Mouse (Mus musculus): ENCODE results near the gene Dab1.

Dab1 gene

DNA sequence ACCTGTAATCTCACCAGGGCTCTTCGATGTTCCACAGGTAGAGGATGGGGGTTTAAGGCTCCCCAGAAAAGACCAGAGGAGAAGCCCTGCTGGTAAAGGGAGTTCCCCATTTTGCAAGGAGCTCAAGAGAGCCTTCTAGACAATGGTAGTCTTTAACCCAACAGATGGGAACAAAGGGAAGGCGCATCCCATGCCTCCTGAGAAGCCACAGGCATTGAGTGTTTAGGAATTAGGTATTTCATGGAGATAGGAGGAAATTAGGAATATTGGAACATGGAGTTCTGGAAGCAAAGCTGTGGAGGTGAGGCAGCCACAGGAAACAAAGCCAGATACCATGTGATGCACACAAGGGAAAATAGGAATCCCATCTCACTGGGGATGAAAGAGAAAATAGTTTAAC is 881.0 kb downstream of the Dab1 start:
- no peak for DNase-seq (ENCODE audit: extremely low spot score, low spot score)

GRCm38 (mm10) chr4:104500646-104501045 is 881.5 kb downstream of the Dab1 start:
- DNase-seq (ENCODE audit: extremely low spot score, low spot score): no peak

- no peak for DNase-seq (ENCODE audit: extremely low spot score, low spot score)
Observed at GRCm38 (mm10) chr4:104501245-104501644, 882.1 kb downstream of the Dab1 start.

DNA sequence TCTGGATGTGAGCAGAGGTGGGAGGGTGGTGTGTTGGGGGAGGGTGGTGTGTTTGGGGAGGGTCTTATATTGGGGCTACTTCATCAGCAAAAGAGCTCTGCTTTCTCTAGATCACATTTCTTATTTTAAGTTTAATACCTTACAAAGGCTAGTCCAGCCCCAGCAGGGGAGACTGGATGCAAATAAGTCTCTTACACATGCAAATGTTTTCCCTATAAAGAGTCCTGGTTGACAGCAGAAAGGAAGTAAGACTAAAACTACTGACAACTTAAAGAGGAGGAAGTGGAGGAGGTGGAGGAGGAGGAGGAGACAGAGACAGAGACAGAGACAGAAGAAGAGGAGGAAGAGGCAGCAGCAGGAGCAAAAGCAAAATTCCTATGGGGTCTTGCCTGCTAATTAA is 885.8 kb downstream of the Dab1 start:
- no peak for DNase-seq (ENCODE audit: extremely low spot score, low spot score)

GRCm38 (mm10) chr4:104509230-104509985 is 890.2 kb downstream of the Dab1 start:
- DNase-seq (ENCODE audit: extremely low spot score, low spot score): no peak

- DNase-seq (ENCODE audit: extremely low spot score, low spot score): no peak
Observed at GRCm38 (mm10) chr4:104511855-104512254, 892.7 kb downstream of the Dab1 start.

DNA sequence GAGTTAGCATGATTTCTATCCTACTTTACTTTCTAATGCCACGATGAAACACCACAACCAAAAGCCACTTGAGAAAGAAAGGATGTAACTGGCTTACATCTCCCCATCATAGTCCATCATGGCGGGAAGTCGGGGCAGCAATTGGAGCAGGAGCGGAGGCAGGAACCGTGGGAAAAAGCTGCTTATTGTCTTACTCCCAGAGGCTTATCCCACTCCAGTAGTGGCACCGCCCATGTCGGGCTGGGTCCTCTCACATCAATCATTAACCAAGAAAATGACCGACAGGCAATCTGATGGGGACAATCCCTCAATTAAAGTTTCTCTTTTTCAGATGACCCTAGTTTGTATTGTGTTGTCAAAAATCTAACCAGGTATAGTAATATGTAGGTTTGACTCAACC is 893.4 kb downstream of the Dab1 start:
- DNase-seq (ENCODE audit: extremely low spot score, low spot score): no peak

DNA sequence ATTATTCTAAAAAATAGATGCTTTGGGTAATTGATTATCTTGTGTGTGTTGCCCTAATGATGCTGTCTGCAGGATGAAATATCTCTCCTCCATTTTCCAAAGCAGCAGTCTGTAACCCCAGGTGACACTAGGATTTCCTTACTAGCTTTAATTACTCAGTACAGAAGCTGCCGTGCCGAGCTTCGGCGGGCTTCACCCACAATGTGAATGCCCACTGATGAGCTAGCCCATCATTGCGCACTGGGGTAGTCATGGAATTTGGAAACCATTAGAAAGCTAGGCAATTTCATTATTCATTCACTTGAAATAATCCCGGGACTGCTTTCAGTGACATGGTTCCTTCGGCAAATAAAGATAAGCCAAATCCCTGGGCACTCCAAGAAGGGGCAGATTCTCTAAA is 894.5 kb downstream of the Dab1 start:
- DNase-seq (ENCODE audit: extremely low spot score, low spot score): no peak

- DNase-seq (ENCODE audit: extremely low spot score, low spot score): peak; percentile 60
Observed at GRCm38 (mm10) chr4:104514568-104515000, 895.4 kb downstream of the Dab1 start.

- no peak for DNase-seq (ENCODE audit: extremely low spot score, low spot score)
Observed at GRCm38 (mm10) chr4:104515681-104516080, 896.5 kb downstream of the Dab1 start.

- no peak for DNase-seq (ENCODE audit: extremely low spot score, low spot score)
Observed at GRCm38 (mm10) chr4:104522324-104522723, 903.2 kb downstream of the Dab1 start.

DNA sequence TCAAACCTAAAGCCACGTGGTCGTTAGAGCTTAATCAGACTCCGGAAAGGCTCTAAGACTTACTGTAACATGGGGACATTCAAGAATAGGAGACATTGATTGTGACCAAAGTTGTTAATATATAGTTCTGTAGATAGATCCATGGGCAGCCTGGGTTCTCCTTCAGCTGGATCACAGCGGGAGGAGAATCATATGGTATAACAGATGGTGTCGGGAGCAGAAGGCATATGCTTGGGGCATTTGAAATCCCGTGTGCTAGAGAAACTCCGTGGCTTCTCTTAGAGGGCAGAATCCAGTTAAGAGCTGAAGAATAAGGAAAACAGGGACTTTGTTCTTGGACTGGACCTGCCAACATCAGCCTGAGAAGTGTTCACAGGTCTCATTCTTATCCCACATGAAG is 904.6 kb downstream of the Dab1 start:
- no peak for DNase-seq (ENCODE audit: extremely low spot score, low spot score)

DNA sequence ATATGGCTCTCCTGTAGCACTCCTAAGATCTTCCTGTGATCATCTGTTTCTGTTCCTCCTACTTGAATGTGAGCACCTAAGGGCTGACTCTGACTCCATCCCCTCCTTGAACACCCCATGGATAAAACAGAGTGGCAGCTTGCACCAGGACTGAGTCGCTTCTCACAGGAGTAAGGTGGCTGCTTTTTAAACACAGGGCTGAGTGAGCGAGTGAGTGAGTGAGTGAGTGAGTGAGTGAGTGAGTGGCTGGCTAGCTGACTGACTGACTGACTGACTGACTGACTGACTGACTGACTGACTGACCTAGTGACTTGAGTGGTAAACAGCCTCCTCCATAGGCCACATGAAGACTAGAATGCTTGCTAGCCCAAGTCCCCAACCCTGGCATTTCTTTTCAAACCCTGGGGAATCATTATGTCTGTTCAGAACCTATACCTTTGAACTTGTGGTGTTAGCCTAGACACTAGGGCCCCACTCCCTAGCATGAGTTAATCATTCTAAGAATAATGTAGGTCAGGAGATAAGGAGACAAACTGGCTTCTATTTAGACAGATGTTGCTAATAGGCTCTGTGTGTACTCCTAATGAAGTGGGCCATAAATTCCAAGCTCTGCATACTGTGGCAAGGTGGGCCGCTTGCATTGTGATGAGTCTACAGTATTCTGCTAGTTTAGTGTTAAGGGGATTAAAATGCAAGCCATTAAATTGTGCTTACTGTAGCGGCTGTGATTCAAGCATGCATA is 910.9 kb downstream of the Dab1 start:
- DNase-seq (ENCODE audit: extremely low spot score, low spot score): no peak

DNA sequence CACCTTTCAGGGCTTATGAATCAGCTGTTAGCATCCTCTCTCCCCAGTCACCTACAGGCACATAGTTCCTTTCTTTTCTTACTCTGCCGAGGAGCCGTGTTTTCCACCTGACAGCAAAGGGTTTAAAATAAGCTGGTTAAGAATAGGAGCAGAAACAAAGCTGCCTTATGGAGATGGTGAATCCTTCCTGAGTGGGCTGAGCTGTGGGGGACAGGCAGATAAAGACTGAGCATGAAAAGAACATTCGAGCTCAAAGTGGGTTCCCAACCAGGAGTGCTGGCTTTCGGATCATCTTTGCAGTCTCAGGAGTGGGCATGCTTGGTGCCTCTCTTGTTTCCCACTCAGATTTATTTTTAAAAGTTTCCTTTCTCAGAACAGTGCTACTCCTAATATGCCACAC is 913.7 kb downstream of the Dab1 start:
- no peak for DNase-seq (ENCODE audit: extremely low spot score, low spot score)

DNA sequence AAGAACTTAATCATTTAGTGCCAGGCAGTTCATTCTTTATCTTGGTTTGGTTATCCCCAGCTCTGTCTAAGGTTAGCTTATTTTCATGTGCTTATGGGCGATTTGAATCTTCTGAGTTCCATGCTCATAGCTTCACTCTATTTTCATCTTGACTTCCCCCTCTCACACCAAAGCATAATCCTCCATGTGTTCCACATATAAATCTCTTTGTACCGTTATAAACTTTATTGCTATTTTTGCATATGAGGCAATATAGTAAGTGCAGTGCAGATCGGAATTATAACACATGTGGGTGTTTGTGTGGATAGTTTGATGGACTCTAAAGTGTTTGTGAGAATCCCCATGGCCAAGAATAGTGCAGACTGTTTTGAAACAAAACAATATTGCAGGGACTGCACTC is 919.3 kb downstream of the Dab1 start:
- no peak for DNase-seq (ENCODE audit: extremely low spot score, low spot score)

GRCm38 (mm10) chr4:104539047-104539446 is 919.9 kb downstream of the Dab1 start:
- no peak for DNase-seq (ENCODE audit: extremely low spot score, low spot score)

DNA sequence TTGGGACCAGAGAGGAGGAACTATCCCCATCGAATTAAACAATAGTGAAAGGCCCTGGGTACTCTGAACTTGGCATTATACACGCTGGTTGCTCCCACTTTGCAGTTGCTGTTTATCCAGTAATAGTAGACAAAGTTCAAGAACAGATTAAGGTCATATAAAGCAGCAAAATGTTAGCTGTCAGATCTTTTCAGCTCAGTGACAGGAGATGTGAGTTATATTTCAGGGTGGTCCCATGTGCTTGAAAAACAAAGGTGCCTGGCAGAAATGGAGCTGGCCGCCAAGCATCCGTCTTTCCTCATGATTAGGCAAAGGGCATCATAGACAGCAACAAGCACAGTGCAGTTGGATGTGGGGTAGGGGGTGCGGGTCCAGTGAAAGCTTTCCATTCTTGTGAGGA is 927.9 kb downstream of the Dab1 start:
- no peak for DNase-seq (ENCODE audit: extremely low spot score, low spot score)

GRCm38 (mm10) chr4:104548287-104548686 is 929.1 kb downstream of the Dab1 start:
- DNase-seq (ENCODE audit: extremely low spot score, low spot score): no peak

DNA sequence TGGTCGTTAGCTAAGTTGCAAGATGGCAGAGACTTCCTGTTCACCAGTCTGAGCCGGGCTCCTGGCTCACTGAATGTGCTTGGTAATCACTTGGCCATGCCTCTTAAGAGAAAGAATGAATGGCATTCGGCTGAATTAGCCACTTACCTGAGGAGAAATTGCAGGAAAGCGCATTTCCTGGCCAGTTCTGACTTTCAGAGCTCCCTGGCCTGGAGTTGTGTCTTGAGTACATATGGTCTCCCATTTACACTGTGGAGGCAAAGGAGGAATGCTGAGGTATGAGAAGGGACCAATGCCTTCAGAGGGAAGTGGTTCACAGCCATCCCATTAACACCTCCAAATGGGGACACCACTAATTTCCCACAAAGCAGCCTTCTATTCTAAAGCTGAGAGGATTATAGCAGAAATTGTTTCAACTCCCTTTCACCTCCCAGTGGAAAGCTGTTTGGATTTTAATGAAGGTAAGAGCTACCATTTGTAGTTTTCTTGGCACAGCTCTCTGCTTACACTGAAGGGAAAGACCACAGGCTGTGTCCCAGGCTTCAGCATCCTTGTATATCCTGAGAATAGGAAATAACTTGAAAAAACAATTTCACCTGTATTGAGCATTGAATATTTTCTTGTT is 931.5 kb downstream of the Dab1 start:
- DNase-seq (ENCODE audit: extremely low spot score, low spot score): no peak

GRCm38 (mm10) chr4:104551390-104552070 is 932.4 kb downstream of the Dab1 start:
- no peak for DNase-seq (ENCODE audit: extremely low spot score, low spot score)

GRCm38 (mm10) chr4:104555408-104555807 is 936.2 kb downstream of the Dab1 start:
- peak; percentile 49 for DNase-seq (ENCODE audit: extremely low spot score, low spot score)

DNA sequence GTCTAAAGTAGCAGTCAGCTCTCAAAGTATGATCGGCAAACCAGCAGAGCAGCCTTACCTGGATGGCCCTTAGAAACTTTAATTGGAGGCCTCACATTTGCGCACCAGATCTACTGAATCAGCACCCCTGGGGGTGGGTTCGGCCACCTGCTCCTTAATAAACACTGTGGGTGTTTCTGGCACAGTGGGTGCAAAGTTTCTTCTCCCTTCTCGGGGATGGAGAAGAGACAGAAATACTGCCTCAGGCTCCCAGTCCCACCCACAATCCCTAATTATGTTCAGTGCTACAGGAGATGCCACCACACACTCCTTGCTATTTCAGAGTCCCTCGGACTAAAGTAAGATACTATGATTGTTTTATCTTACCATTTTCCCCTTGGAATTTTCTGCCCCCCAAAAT is 944.4 kb downstream of the Dab1 start:
- no peak for DNase-seq (ENCODE audit: extremely low spot score, low spot score)
